Mouse (Mus musculus): ENCODE results near the gene Tctn1. TPM values are rescaled to one million over a fixed set of nuclear protein-coding genes. Genes with fewer than 3 reads are reported as not detected.
"Not testable (repeated sequence)": the region's sequence is repeated elsewhere in the genome, so short reads cannot be mapped to it uniquely, and the experiment has no call there.

Gene Tctn1
- total RNA-seq, 1 experiment from 2014 or later, result 12.7 TPM

DNA sequence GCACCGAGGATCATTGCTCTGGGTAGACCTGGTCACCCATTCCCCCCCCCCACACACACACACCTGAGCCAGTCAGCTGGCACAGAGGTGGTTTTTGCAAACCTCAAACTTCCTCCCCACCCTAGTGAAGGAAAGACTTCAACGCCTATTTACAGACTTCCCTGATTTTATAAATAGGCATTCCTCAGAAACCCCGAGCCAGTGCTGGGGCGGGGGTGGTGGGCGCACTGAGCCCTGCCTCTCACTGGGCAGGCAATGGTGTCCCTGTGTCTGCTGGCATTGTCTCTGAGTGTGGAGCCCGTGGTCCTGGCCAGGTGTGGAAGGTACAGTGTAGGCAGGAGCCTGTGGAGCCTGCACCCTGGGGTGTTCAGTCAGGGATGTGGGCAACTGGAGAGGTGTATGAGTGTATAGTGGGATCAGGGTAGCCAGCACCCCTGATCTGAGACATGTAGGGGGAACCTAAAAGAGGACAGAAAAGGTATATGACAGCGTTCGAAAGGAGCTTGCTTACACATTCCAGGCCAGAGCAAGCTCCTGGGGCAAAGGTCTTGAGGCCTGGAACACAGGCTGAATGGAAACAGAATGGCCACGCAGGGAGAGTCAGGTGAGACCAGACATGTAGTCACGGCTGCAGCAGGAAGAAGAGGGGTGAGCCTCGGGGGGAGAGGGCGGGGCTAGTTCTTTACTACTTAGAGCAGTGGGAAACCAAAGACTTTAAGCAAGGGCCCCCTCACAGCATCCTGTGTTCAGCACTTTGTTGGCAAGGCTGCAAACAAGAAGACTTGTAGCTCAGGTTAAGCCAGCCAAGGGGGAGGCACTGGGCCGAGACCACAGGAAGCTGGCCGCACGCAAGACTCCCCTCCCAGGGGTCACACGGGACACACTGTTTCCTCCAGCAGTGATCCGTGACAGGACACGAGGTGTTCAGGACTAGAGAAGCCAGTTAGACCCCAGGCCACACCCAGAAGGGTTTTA, 44.3 kb downstream of the Tctn1 start:
- peak; percentile 60 for DNase-seq

DNA sequence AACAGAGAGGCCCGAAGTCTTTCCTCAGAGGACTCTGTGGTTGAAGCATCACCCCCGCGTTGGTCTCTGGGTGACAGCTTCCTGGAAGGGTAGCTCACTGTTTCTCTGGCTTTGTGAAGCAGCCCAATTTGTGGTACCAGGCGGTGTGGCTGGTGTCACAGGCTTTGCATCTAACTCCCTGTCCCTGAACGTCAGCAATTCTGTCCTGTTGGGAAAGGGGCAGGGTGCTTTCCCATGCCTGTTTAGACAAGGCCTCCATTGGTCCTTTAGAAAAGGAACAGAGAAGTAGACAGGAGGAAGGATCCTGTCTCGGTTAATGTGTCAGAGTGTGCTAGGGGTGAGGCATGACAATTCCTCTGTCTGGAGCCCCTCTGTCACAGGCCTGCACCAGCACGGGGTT, 45.3 kb downstream of the Tctn1 start:
- DNase-seq, result no peak

DNA sequence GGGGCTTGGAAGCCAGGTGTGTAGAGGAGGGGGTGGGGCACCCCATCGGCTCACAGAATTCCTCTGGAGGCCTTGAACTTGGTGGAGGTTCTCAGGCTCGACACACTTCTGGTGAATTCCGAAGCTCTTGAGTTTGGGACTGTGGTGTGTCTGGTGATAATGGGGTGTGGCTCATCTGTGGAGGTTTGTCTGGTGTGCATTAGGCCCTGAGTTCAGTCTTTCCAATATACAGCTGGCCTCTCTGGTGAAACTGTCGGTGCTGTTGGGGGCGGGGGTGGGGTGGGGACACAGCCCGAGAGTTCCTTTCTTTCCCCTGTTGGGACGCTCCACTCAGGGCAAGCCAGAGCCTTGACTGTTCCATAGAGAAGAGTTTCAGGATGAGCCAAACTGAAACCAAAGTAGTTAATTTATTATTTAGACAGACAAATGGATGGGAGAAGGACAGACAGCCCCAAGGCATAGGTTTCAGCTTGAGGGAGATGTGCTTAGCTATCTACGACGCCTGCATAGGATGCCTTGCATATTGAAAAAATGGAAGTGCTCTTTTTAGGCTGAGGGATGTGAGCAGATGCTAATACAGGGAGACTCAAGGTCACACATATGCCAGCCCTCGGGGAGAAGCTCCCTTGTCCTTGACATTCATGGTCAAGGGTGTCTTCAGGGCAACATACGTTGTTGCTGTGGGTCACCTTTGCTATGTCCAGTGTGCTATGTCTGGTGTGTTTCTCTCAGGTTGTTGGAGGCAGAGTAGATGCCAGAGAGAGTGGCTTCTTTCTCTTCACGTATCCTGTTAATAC, 46.0 kb downstream of the Tctn1 start:
- no peak for DNase-seq

DNA sequence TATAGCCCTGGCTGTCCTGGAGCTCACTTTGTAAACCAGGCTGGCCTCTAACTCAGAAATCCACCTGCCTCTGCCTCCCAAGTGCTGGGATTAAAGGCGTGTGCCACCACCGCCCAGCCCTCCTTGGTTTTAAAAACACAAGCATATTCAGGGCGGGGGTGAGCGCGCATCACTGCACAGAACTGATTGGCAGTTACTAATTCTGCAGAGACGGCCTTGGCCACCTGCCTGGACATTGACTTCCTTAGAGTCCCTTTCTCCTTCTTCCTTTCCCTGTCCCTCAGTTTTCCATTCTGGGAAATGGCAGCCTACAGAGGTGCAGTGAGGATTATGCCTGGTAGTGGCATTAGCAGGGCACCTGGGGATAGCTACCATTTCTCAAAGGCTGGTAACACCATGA, 46.6 kb downstream of the Tctn1 start:
- no peak for DNase-seq

DNA sequence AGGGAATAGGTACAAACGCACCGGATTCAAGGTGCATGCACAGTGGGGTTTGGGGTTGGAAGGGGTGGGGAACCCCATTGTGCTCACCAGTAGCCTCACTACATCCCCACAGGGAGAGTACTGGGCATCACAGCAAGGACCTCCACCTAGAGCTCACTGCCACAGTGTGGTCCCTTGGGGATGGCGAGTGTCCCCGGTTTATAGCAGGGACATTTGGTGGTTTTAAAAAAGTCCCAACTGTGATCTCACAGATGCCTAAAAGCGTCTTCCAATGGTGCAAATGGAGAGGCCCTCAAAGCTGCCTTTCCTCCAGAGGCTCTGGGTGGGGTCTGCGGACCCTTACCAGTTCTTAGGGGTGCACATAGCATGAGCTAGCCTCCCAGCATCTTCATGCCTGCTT, 50.4 kb downstream of the Tctn1 start:
- DNase-seq, result no peak

DNA sequence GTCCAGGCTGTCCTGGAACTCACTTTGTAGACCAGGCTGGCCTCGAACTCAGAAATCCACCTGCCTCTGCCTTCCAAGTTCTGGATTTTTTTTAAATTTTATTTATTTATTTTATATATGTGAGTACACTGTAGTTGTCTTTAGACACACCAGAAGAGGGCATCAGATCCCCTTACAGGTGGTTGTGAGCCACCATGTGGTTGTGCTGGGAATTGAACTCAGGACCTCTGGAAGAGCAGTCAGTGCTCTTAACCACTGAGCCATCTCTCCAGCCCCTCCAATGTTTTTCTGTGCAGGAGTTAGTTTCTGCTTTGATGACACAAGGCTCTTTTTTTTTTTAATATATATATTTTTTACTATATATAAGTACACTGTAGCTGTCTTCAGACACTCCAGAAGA, 51.4 kb downstream of the Tctn1 start:
- DNase-seq, result not testable (repeated sequence)

DNA sequence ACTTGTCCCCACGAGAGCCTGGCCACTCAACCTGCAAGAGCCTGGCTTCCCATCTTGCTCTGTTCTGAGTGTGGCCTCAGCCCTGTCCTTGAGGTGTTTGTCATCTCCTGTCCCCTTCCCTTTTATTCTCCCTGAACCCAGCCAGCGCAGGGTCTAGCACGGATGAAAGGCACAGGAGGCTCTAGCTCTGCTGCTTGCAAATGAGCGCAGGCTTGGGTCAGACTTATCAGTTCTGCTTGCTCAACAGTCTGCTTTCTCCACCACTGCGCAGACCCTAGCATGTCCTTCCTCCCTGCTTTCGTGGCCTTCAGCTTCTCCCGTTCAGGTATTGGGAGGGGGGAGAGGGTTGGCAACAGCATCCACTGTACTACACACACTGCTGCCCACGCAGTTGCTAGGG, 52.1 kb downstream of the Tctn1 start:
- no peak for DNase-seq

DNA sequence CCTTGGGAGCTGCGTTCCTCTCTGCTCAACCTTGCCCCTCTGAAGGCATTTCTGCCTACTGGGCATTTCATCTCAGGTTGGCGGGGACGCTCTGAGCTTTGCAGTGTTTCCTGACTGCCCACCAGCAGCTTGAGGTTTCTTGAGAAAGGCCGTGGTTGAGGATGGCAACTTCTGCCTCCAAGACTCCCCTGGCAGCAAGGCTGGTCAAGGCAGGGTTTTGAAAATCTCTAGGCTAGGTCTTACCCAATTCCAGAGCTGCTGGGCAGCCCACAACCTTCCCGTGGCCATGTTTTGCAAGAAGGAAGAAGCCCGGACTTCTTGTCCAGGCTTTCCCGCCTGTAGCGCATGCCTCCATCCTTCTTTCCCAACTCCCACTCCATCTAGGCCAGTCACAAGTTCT, 53.4 kb downstream of the Tctn1 start:
- DNase-seq, result no peak

DNA sequence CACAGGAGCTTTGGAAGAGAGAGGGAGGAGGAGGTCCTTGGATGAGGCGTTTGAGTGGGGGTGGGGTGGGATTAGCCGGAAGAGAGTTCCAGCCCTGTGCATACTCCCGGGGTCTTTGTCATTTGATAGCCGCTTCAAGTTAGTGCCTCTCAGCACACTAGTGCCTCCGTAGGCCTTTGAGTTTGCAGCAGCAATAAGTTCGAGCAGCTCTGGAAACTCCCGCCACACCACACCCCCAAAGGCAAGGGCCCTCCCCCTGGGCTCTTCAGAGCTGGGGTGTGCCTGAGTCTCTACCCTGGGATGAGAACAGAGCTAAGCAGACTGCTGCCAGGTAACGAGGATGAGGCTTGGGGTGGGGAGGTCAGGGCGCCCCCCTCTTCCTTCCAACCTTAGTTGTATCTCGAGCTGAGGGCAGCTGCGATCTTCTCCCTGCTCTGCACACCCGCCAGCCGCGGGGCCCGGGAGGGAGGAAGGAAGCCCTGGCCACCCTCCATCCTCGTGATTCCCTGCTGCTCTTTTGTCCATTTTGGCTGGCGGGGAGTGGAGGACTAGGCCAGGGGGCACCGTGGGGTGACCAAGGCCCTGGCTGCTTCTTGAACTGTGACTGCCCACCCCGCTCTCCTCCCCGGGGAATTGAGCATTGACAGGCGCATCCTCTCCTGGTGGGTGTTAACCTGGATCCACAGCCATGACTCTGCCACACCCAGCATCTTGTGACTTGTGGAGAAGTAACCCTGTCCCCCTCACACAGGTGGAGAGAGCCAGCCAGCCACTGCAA, 54.5 kb downstream of the Tctn1 start:
- peak; percentile 62 for DNase-seq

DNA sequence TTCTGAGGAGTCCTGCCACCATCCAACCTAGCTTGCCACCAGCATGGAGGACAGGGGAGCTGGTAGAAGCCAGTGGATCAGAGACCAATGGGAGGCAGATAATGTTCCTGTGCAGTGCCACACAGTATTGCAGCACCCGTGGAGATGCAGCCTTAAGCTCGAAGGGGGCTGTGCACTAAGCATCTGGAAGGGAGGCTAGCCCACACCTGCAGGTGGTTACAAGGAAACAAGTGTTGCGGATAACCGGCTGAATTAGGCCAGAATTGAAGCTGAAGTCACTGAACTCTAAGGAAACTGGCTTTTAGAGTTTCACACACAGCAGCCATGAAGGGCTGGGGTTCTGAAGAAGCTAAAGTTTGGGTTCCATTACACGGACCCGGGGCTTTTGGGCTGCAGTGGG, 55.4 kb downstream of the Tctn1 start:
- DNase-seq, result no peak

DNA sequence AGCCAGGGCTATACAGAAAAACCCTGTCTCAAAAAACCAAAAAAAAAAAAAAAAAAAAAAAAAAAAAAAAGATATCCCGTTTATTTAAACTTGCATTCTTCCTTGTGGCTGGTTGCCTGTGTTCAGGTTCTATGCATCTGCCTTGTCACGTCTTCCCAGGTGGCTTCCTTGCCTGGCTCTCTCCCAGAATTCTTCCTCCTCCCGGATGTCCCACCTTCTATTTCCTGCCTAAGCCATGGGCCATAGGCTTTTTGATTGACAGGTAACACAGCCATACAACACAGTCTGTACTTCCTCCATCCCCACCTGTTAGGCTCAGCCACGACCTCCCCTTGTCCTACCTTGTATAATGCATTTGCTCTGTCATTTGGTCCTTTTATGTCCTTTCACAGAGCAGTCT, 57.8 kb downstream of the Tctn1 start, which contains the start of gene Hvcn1:
Hvcn1 (plus strand) TSS at position 330 of the 400 bp plus-strand sequence.
- no peak for DNase-seq

DNA sequence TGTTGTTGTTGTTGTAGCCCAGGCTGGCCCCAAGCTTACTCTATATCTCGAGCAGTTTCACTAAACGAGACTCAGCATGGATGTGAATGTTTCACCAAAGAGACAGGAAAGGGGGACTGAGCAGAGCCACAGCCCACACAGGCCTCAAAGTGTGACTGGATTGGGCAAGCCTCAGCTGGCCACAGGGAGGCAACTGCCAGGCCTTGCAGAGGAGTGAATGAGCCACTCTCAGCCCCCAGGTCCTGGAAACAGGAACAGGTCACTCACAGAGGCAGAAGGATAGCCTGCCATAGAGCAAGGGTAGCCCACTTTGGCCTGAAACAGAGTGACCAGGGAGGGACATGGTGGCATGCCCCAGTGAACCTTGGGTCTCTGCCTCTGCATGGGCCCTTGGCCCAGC, 60.1 kb downstream of the Tctn1 start:
- no peak for DNase-seq

DNA sequence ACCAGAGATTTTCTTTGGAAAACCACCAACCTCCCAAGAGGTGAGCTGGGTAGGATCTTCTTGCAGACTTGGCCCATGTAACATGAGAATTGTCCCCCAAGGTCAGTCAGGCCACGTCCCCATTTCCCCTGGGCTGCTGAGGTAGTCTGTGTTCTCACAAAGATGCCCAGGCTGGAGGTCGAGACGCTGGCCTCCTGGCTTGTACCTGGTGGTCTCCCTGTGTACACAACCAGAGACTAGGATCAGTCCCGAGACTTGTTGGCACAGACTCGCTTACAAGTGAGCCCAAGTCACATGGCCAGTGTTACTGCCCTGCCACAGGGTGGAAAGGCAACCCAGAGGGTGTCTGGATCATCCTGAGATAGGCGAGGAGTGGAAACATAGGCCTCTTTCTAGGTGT, 62.4 kb downstream of the Tctn1 start:
- no peak for DNase-seq

DNA sequence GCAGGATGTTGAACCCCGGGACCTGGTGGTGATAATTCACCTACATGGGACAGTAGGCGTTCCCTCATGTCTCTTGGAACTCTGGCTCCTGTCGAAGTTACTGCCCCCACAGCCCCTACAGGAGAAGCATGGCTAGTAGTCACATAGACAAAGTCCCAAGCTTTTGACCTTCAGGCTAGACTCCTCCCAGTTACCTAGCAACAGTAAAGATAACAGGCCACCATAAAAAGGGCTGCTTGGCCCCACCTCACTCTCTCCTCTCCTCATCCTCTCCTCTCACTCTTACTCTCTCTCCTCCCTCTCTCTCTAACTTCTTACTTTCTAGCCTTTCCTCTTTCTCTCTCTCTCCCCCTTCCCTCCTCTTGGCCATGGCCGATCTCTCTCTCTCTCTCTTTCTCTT, 63.4 kb downstream of the Tctn1 start:
- DNase-seq, result no peak

DNA sequence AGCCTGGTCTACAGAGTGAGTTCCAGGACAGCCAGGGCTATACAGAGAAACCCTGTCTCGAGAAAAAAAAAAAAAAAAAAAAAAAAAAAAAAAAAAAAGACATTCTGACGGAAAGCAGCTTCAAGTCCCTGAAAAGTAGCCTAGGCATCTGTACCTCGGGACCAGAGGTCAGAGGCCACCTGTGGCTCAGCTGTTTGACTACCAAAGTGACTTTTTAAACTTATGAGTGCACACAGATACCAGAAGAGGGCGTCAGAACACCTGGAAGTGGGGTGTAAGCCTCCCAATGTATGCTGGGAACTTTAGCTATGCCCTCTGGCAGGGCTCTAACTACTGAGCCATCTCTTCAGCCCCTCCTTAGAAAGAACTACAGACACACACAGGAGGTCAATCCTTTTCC, 71.9 kb downstream of the Tctn1 start:
- no peak for DNase-seq

DNA sequence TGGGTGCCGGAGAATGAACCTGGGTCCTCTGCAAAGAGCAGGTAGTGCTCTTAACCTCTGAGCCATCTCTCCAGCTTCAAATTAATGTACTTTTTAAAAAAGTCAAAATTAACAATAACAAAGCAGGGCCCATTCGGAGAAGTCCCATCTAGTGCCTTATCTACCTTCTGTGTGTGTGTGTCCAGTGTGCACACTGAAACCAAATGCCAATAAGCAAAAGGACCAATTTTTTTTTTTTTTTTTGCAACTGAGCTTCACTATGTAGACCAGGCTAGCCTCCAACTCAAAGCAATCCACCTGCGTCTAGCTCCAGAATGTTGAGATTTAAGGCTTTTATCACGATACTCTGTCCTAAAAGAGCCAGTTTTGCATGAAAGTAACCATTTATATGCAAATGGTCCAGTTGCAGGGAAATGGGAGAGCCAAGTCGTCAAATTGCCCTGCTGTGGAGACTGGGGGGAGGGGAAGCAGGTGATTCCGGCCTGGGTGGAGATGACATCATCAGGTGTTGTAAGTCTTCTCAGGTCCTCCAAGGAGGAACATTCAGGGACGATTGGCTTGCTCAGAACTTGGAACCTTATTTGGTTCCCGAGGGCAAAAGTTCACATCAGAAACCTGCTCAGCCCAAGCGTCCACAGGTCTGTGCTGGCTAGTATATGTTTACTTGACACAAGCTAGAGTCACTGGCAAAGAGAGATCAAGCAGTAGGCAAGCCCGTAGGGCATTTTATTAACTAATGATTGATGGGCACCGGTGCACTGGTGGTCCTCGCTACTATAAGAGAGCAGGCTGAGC, 72.8 kb downstream of the Tctn1 start:
- no peak for DNase-seq

DNA sequence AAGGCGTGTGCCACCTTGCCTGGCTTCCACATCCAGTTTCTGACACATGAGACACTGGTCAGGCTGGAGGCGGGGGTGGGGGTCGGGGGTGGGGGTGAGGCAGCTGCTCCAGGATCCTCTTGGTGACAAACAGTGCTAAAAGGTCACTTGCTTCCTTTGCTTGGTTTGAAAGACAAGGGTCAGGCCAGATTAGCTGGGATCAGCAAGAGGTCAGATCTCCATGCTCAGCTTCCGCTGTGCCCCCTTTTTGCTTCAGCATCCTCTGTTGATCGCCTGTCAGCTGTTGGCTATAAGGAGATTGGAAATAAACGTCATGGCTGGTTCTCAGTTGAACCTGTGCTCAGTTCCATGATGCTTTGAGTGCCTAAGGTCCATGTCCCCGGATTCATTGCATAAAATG, 73.8 kb downstream of the Tctn1 start:
- DNase-seq, result no peak

DNA sequence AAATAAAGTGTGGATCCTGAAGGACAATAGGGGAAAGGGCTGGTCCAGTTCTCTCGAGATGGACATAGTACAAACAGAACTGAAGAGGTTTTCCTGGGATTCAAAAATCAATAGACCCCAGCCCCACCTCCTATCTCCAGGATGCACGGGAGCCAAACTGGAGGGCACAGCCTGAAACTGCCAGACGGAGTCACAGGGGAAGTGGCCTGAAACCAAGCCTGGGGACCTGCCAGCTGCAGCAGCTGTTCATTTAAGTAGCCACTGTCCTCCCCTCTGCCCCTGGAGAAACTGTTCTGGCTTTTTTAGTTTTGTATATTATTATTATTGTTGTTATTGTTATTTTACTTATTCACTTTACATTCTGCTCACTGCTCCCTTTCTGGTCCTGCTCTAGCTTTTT, 75.1 kb downstream of the Tctn1 start:
- DNase-seq, result no peak

Measured in adrenal gland, postnatal 14 days (tissue).